Mouse (Mus musculus): ENCODE measurements at regions not wholly inside any gene's neighbourhood (a gene's known extent, or its start where the extent isn't known, plus 50 kb on each side); places are given as distances from the start of the nearest gene placed in this dataset.

DNA sequence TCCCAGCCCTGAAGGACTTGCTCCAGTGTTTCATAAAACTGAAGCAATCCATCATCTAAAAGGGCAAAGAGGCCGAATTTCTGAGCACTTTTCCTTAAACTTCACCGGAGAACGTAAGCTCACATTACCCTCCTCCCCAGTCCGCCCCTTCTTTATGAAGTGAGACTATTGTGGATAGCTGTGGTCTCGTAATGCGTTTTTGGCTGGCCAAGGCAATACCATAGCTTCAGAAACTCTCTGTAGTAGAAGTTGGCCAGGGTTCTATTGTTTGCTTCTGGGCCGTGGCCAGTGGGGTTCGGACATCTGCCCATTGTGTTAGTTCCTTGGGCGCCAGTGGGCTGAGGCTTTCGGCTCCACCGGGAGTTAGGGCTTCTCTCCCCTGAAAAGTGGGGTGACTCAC lies 301.7 kb upstream of the Sox9 start:
- Histone ChIP-seq H3K4me3 (ENCODE audit: insufficient read depth, low read depth, low read length) (no peak overlapping the region), H3K27ac (replicated peaks; ENCODE audit: insufficient read depth, low read depth, low read length) (no peak overlapping the region), H3K9ac (ENCODE audit: low read depth, low read length) (no peak overlapping the region), H3K36me3 (ENCODE audit: control insufficient read depth, insufficient read depth, low read length) (no peaks in the 10 kb centered on the region), H3K79me2 (ENCODE audit: control insufficient read depth, insufficient read depth, low read length) (no peaks in the 10 kb centered on the region), H3K4me1 (ENCODE audit: control insufficient read depth, insufficient read depth, low read length) (no peaks in the 10 kb centered on the region), H3K27me3 (ENCODE audit: control insufficient read depth, insufficient read depth, low read length) (no peaks in the 10 kb centered on the region)
- 84% methylated on average over 11 of the region's 11 CpGs for WGBS
- TF ChIP-seq CTCF (IDR thresholded peaks at IDR 0.05; ENCODE audit: low read depth, low read length) (no peak), POLR2A (IDR thresholded peaks at IDR 0.05; ENCODE audit: extremely low read depth, insufficient read depth, low read length) (no peak)
- no peak for DNase-seq (ENCODE audit: extremely low read depth, low read depth, low spot score)

DNA sequence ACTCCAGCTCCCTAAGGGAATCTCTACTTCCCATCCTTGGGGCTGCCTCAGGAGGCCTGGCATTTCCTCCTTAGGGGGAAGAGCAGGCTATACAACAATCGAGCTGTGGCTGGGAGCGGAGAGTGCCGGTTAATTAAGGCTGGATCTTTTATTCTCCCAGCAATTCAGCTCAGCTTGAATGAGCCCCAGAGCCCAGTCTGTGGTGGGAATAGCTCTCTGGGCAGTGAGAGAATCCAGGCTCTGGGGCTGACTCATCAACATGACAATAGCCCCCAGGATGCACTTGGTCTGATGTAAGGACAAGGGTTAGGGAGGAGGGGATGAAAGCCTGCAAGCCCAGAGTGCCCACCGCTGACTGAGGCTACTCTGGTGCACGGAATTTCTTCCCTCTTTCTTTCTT lies 280.2 kb upstream of the Sox9 start:
- TF ChIP-seq POLR2A (IDR thresholded peaks at IDR 0.05; ENCODE audit: extremely low read depth, insufficient read depth, low read length) = no peak
- TF ChIP-seq CTCF (IDR thresholded peaks at IDR 0.05; ENCODE audit: low read depth, low read length) = no peak
- no peaks in the 10 kb centered on the region for H3K79me2 ChIP-seq (ENCODE audit: control insufficient read depth, insufficient read depth, low read length)
- no peak overlapping the region for H3K27ac ChIP-seq (replicated peaks; ENCODE audit: insufficient read depth, low read depth, low read length)
- no peak overlapping the region for H3K9ac ChIP-seq (ENCODE audit: low read depth, low read length)
- no peaks in the 10 kb centered on the region for H3K27me3 ChIP-seq (ENCODE audit: control insufficient read depth, insufficient read depth, low read length)
- no peaks in the 10 kb centered on the region for H3K4me1 ChIP-seq (ENCODE audit: control insufficient read depth, insufficient read depth, low read length)
- no peak overlapping the region for H3K4me3 ChIP-seq (ENCODE audit: insufficient read depth, low read depth, low read length)
- no peaks in the 10 kb centered on the region for H3K36me3 ChIP-seq (ENCODE audit: control insufficient read depth, insufficient read depth, low read length)
- 27% methylated on average over 5 of the region's 5 CpGs for WGBS
- DNase-seq (ENCODE audit: extremely low read depth, low read depth, low spot score) = no peak

DNA sequence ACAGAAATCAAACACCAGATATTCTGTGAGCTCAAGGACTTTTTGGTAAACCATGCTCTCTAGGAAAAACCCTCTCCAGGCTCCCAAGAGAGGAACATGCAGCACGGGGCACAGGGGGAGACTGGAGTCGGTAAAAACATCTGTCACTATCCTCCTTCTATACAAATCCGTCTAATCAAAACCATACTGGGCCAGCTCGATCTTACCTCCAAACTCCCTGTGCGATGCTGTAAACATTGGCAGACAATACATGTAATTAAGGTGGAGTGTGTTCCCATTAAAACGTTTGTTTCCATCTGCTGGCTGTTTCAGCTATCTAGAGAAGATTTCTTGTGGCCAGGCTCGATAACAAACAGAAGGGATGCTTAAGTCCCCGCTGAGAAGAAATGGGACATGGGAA lies 262.9 kb upstream of the Sox9 start:
- H3K4me3 ChIP-seq (ENCODE audit: insufficient read depth, low read depth, low read length) = no peak overlapping the region
- H3K36me3 ChIP-seq (ENCODE audit: control insufficient read depth, insufficient read depth, low read length) = no peaks in the 10 kb centered on the region
- no peak overlapping the region for H3K9ac ChIP-seq (ENCODE audit: low read depth, low read length)
- WGBS = 76% methylated on average over 8 of the region's 8 CpGs
- H3K27me3 ChIP-seq (ENCODE audit: control insufficient read depth, insufficient read depth, low read length) = no peaks in the 10 kb centered on the region
- DNase-seq (ENCODE audit: extremely low read depth, low read depth, low spot score) = no peak
- H3K79me2 ChIP-seq (ENCODE audit: control insufficient read depth, insufficient read depth, low read length) = no peaks in the 10 kb centered on the region
- TF ChIP-seq POLR2A (IDR thresholded peaks at IDR 0.05; ENCODE audit: extremely low read depth, insufficient read depth, low read length) (no peak), CTCF (IDR thresholded peaks at IDR 0.05; ENCODE audit: low read depth, low read length) (no peak)
- H3K27ac ChIP-seq (replicated peaks; ENCODE audit: insufficient read depth, low read depth, low read length) = no peak overlapping the region
- no peaks in the 10 kb centered on the region for H3K4me1 ChIP-seq (ENCODE audit: control insufficient read depth, insufficient read depth, low read length)

DNA sequence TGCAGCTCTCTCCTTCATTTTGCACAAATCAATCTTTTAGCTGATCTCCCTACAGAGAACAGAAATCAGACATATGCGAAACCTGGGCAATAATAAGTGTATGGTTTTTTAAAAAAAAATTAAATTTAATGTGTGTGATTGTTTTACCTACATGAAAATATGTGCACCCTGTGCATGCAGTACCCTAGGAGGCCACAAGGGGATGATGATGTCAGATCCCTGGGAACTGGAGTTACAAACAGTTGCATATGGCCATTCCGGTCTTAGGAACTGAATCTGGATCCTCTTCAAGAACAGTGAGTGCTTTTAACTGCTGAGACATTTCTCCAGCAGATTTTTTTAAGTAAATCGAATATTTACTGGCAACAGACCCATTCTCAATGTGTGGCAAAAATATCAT lies 257.0 kb upstream of the Sox9 start:
- Histone ChIP-seq H3K36me3 (ENCODE audit: control insufficient read depth, insufficient read depth, low read length) (no peaks in the 10 kb centered on the region), H3K27ac (replicated peaks; ENCODE audit: insufficient read depth, low read depth, low read length) (no peak overlapping the region), H3K4me3 (ENCODE audit: insufficient read depth, low read depth, low read length) (no peak overlapping the region), H3K9ac (ENCODE audit: low read depth, low read length) (no peak overlapping the region), H3K79me2 (ENCODE audit: control insufficient read depth, insufficient read depth, low read length) (no peaks in the 10 kb centered on the region), H3K4me1 (ENCODE audit: control insufficient read depth, insufficient read depth, low read length) (no peaks in the 10 kb centered on the region), H3K27me3 (ENCODE audit: control insufficient read depth, insufficient read depth, low read length) (no peaks in the 10 kb centered on the region)
- whole genome bisulfite sequencing = 79% methylated on average over 3 of the region's 3 CpGs
- no peak for DNase-seq (ENCODE audit: extremely low read depth, low read depth, low spot score)
- TF ChIP-seq POLR2A (IDR thresholded peaks at IDR 0.05; ENCODE audit: extremely low read depth, insufficient read depth, low read length) (no peak), CTCF (IDR thresholded peaks at IDR 0.05; ENCODE audit: low read depth, low read length) (no peak)

DNA sequence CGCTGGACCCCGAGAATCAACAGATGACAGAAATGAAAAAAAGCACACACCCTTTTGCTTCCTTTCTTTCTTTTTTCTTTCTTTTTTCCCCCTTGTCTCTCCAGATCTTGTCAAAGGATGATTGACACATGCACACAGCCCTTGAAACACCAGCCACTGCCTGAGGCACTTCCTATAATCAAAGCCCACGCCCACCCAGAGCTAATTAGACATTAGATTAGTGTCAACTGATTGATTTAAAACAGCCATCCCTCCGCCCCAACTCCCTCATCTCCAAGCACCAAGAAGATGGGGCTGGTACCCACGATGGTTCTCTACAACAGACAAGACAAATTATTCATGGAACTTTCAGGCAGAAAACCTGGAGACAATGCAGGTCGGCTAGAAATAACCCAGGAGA lies 239.5 kb upstream of the Sox9 start:
- H3K4me1 ChIP-seq (ENCODE audit: control insufficient read depth, insufficient read depth, low read length) = no peaks in the 10 kb centered on the region
- no peak overlapping the region for H3K4me3 ChIP-seq (ENCODE audit: insufficient read depth, low read depth, low read length)
- H3K79me2 ChIP-seq (ENCODE audit: control insufficient read depth, insufficient read depth, low read length) = no peaks in the 10 kb centered on the region
- H3K27ac ChIP-seq (replicated peaks; ENCODE audit: insufficient read depth, low read depth, low read length) = no peak overlapping the region
- H3K36me3 ChIP-seq (ENCODE audit: control insufficient read depth, insufficient read depth, low read length) = no peaks in the 10 kb centered on the region
- DNase-seq (ENCODE audit: extremely low read depth, low read depth, low spot score) = no peak
- WGBS = 69% methylated on average over 6 of the region's 6 CpGs
- H3K27me3 ChIP-seq (ENCODE audit: control insufficient read depth, insufficient read depth, low read length) = no peaks in the 10 kb centered on the region
- no peak overlapping the region for H3K9ac ChIP-seq (ENCODE audit: low read depth, low read length)
- TF ChIP-seq POLR2A (IDR thresholded peaks at IDR 0.05; ENCODE audit: extremely low read depth, insufficient read depth, low read length) (no peak), CTCF (IDR thresholded peaks at IDR 0.05; ENCODE audit: low read depth, low read length) (no peak)

DNA sequence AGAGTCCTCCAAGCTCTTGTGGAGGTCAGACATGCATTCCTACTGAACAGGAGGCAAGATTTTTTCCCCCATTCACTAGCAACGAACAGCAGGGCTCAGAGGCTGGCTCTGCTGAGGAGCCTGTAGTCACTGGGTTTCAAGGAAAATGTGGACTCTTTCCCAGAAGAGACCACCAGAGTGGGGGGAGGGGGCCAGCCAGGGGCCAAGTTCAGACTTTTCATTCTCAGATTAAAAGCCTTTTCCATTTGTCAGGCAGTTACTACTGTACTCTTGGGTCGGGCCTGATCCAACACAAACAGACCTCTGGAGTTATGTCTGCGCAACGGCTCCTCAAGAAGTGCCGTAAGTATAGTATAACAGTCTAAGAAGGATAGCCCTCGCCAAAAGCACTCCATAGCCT lies 238.6 kb upstream of the Sox9 start:
- WGBS = 87% methylated on average over 6 of the region's 6 CpGs
- no peaks in the 10 kb centered on the region for H3K27me3 ChIP-seq (ENCODE audit: control insufficient read depth, insufficient read depth, low read length)
- H3K9ac ChIP-seq (ENCODE audit: low read depth, low read length) = no peak overlapping the region
- H3K27ac ChIP-seq (replicated peaks; ENCODE audit: insufficient read depth, low read depth, low read length) = no peak overlapping the region
- H3K36me3 ChIP-seq (ENCODE audit: control insufficient read depth, insufficient read depth, low read length) = no peaks in the 10 kb centered on the region
- no peak overlapping the region for H3K4me3 ChIP-seq (ENCODE audit: insufficient read depth, low read depth, low read length)
- TF ChIP-seq CTCF (IDR thresholded peaks at IDR 0.05; ENCODE audit: low read depth, low read length) = no peak
- no peak for TF ChIP-seq POLR2A (IDR thresholded peaks at IDR 0.05; ENCODE audit: extremely low read depth, insufficient read depth, low read length)
- H3K4me1 ChIP-seq (ENCODE audit: control insufficient read depth, insufficient read depth, low read length) = no peaks in the 10 kb centered on the region
- no peak for DNase-seq (ENCODE audit: extremely low read depth, low read depth, low spot score)
- no peaks in the 10 kb centered on the region for H3K79me2 ChIP-seq (ENCODE audit: control insufficient read depth, insufficient read depth, low read length)
